Mouse (Mus musculus) hindbrain, embryonic 10.5 days (tissue): ENCODE data around the gene Sergef. TPM values are rescaled to one million over a fixed set of nuclear protein-coding genes. Genes with fewer than 3 reads are reported as not detected.
A peak's percentile ranks its signal among the peaks of the same experiment; 100 is the strongest.

Experiments
- DNase-seq: peaks from one replicate; pipeline ENCODE4 v3.0.0-alpha.2; 2017; ENCODE audit warnings: low spot score
- H3K27ac ChIP-seq: fragments of 300-500 bp; sonication (generic); 2 replicates; pipeline ENCODE4 v1.5.1; 2016; ENCODE audit warnings: mild to moderate bottlenecking, moderate library complexity
- H3K27me3 ChIP-seq: fragments of 300-500 bp; sonication (generic); 2 replicates; pipeline ENCODE4 v1.6.1; 2016; ENCODE audit warnings: mild to moderate bottlenecking; ENCODE audit not compliant: poor library complexity, insufficient read depth, severe bottlenecking
- H3K36me3 ChIP-seq: fragments of 300-500 bp; sonication (generic); 2 replicates; pipeline ENCODE4 v1.6.1; 2016; ENCODE audit warnings: mild to moderate bottlenecking, moderate library complexity
- H3K4me1 ChIP-seq: fragments of 300-500 bp; sonication (generic); replicated peaks from 2 replicates; pipeline ENCODE4 v1.6.1; 2016; ENCODE audit warnings: mild to moderate bottlenecking
- H3K4me3 ChIP-seq: fragments of 300-500 bp; sonication (generic); 2 replicates; pipeline ENCODE4 v1.5.1; 2016; ENCODE audit warnings: mild to moderate bottlenecking, moderate library complexity
- H3K9me3 ChIP-seq: fragments of 300-500 bp; sonication (generic); 2 replicates; pipeline ENCODE4 v1.6.1; 2016; ENCODE audit warnings: mild to moderate bottlenecking, moderate library complexity
- WGBS: fragments of 180-500 bp; shearing (Covaris S2); methylation state at CpG from one replicate; pipeline ENCODE4 v1.1.7; 2016; 5-methylcytosine and 5-hydroxymethylcytosine counted together
- polyA plus RNA-seq: library from polyadenylated mRNA; unstranded; fragments of >200 nt; fragmentation: Nextera tagmentation; extraction: Ambion mirVana; gene quantifications from 2 replicates; pipeline ENCODE4 v1.2.1, GENCODE M21; 2016

Gene Sergef
- polyA plus RNA-seq, 1 experiment from 2014 or later: 18.7 TPM

DNA sequence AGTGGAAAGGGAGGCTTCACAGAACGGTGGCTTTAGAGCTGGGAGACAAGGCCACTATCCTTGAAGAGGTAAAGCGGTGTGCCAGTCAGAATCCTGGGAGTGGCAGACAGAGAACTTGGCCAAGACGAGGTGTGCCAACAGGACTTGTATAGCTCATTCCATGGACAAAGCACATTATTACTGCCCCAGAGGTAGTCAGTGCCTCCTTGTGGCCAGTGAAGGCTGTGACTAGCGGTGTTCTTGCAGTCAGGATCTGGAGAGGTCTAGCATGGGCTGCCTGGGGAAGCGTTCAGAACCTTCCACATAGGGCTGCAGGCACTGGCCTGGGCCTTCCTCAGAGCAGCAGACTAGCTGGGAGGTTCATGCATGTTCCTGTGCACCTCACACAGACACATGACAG, 203.8 kb downstream of the Sergef start:
- no peak overlapping the region for H3K27ac ChIP-seq
- no peak for DNase-seq
- whole genome bisulfite sequencing: 93% methylated on average over 5 of the region's 5 CpGs
- no peak overlapping the region for H3K4me3 ChIP-seq
- H3K9me3 ChIP-seq: no peaks in the 10 kb centered on the region
- H3K27me3 ChIP-seq: 0 out of 2 replicates have a peak, but pooled peaks cover 2% of the 10 kb centered on the region
- H3K4me1 ChIP-seq: peaks cover 18% of the 10 kb centered on the region
- H3K36me3 ChIP-seq: no peaks in the 10 kb centered on the region

DNA sequence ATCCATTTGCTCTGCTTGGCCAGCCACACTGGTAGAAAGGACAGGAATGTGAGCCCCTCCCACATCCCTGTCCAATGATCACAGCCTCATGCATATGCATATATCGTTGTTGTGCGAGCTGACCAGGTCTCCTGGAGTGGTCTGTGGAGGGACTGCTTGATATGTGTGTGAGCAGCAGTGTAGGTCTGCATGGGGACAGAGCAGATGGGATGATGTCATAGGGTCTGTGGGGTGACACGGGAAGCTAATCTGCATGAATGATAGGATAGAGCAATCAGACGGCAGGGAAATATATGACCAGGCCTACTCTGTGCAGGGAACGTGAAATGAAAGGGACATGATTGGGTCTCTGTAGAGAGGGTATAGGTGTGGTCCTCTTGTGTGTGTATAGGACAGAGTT, 205.7 kb downstream of the Sergef start:
- 70% methylated on average over 5 of the region's 5 CpGs for WGBS
- Histone ChIP-seq H3K27ac (peak overlapping the region; percentile 75), H3K27me3 (0 out of 2 replicates have a peak, but pooled peaks cover 6% of the 10 kb centered on the region), H3K36me3 (no peaks in the 10 kb centered on the region), H3K4me3 (no peak overlapping the region), H3K4me1 (peaks cover 20% of the 10 kb centered on the region), H3K9me3 (no peaks in the 10 kb centered on the region)
- peak; percentile 21 for DNase-seq

DNA sequence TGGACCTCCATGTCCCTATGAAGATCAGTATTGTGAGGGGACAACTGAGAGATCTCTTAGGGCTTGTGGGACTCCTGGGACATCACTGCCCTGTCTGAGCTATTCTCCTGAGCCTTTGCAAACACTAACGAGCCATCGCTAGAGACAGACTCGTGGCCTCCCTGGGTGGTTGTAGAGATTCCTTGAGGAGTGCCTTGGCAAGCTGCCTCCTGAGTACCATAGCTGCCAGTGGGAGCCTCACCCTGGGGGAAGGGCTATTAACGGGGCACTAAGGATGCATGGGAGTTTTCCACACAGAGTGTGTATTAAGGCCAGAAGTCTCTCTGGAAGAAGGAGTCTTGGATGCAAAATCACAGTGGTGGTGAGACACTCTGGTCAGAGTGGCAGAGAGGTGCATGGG, 214.6 kb downstream of the Sergef start:
- Histone ChIP-seq H3K9me3 (no peaks in the 10 kb centered on the region), H3K4me1 (peaks cover 47% of the 10 kb centered on the region), H3K27ac (no peak overlapping the region), H3K27me3 (no peaks in the 10 kb centered on the region), H3K36me3 (no peaks in the 10 kb centered on the region), H3K4me3 (no peak overlapping the region)
- no peak for DNase-seq
- WGBS: 82% methylated on average over 4 of the region's 4 CpGs

DNA sequence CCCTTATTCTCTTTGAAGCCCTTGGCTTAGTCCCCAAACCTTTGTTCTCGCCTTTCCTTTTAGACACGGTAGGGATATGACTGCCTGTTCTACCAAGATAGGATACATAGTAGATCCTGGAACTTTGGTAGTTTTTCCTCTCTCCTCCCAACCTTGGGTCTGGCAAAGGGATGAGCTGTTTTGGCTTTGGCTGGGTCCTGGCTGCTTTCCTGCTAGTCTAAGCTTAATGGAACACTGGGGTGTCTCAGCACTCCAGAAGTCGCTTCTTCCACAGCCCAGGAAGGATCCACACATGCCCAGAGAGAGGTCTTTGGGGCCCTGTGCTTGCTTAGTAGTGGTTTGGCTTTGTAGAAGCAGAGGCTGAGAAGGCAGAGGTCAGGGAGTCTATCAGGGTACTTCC, 215.7 kb downstream of the Sergef start:
- 79% methylated on average over 3 of the region's 3 CpGs for WGBS
- H3K4me3 ChIP-seq: no peak overlapping the region

DNA sequence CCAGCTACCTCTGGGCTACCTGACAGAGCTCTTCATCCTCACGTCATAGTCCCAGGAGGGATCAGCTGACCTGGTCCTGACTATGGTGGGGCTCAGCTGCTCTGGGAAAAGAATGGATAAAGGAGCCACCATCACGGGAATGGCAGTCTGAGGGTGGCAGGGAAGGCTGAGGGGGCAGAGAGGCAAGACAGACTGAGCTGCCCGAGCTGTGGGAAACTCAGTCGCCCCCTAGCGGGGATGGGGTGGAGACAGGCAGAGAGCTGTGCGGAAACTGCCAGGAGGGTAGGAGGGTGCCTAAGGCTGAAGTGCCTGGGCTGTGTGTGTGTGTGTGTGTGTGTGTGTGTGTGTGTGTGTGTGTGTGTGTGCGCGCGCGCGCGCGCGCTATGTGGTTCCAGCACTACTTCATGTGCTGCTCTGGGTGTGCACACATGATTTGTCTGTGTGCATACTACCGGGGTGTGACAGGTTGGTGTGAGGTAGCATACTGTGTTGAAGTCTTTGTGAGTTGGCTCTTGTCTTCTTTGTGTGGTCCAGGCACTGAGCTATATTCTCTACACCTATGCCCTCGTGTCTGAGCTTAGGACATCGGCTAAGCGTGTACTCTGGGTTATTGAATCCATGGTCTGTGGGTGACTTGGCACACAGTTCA, 216.7 kb downstream of the Sergef start:
- no peaks in the 10 kb centered on the region for H3K9me3 ChIP-seq
- no peaks in the 10 kb centered on the region for H3K36me3 ChIP-seq
- WGBS: 58% methylated on average over 18 of the region's 18 CpGs
- H3K4me1 ChIP-seq: peaks cover 50% of the 10 kb centered on the region
- peak overlapping the region; percentile 14; the same call in 1 of the 2 replicates for H3K4me3 ChIP-seq
- peak; percentile 77 for DNase-seq
- no peaks in the 10 kb centered on the region for H3K27me3 ChIP-seq
- peak overlapping the region; percentile 74; the same call in 1 of the 2 replicates for H3K27ac ChIP-seq

More for the DNA sequence above, 215.7 kb downstream of the Sergef start:
- DNase-seq: no peak
- no peaks in the 10 kb centered on the region for H3K9me3 ChIP-seq
- H3K27me3 ChIP-seq: no peaks in the 10 kb centered on the region
- H3K4me1 ChIP-seq: peaks cover 52% of the 10 kb centered on the region
- H3K27ac ChIP-seq: no peak overlapping the region
- no peaks in the 10 kb centered on the region for H3K36me3 ChIP-seq

DNA sequence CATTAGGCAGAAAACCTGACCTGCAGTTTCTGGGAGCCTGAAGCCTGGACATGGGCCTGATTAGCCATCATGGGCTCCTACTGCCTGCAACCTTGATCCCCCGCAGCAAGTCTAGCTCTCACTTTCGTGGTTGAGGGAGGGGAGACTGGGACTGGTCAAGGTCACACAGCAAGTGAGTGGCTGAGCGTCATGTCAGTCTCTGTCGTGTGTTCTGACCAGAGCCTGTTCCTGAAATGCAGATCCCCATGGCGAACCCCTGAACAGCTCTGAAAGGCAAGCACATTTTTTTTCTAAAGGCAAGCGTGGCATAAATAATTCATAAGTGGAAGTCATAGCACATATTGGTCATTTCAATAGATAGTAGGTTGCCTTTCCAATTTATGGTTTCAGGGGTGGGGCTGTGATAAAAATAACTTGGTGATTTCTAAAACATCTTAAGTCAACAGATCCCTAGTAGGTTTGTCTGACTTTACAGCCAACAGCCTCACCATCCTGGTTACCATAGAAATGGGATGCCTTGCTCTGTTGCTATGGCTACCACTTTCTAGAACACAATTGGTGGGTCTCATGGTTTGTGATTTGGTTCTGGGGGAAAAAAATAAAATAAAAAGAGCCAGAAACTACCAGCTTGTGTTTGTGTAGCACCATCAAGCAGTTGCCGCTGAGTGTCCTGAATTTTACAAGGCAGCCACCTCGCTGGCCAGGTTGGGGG, 217.4 kb downstream of the Sergef start:
- WGBS: 50% methylated on average over 8 of the region's 8 CpGs
- H3K27me3 ChIP-seq: no peaks in the 10 kb centered on the region
- no peaks in the 10 kb centered on the region for H3K36me3 ChIP-seq
- H3K4me3 ChIP-seq: peak overlapping the region; percentile 14; the same call in 1 of the 2 replicates
- H3K9me3 ChIP-seq: no peaks in the 10 kb centered on the region
- H3K27ac ChIP-seq: peak overlapping the region; percentile 76
- H3K4me1 ChIP-seq: peaks cover 48% of the 10 kb centered on the region
- peak; percentile 17 for DNase-seq

DNA sequence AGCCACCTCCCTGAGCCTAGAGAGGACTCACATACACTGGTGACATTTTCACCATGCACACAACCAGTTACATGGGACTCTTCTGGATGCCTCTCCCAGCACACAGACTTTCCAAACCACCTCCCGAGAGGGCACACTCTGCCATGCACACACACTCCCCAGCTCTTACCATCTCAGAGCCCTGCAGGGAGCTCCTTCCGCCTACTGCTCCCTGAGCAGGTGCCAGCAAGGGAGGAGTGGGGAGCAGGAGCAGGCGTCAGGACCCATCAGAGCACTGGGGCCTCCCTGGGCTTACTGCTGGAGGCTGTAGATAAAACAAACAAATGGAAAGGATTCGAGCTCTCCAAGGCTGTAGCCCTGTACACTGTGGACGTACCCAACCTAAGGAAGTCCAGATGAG, 218.1 kb downstream of the Sergef start:
- Histone ChIP-seq H3K27me3 (no peaks in the 10 kb centered on the region), H3K4me1 (peaks cover 51% of the 10 kb centered on the region), H3K9me3 (no peaks in the 10 kb centered on the region), H3K36me3 (no peaks in the 10 kb centered on the region), H3K27ac (peak overlapping the region; percentile 76), H3K4me3 (no peak overlapping the region)
- DNase-seq: no peak
- WGBS: 50% methylated on average over 5 of the region's 5 CpGs

DNA sequence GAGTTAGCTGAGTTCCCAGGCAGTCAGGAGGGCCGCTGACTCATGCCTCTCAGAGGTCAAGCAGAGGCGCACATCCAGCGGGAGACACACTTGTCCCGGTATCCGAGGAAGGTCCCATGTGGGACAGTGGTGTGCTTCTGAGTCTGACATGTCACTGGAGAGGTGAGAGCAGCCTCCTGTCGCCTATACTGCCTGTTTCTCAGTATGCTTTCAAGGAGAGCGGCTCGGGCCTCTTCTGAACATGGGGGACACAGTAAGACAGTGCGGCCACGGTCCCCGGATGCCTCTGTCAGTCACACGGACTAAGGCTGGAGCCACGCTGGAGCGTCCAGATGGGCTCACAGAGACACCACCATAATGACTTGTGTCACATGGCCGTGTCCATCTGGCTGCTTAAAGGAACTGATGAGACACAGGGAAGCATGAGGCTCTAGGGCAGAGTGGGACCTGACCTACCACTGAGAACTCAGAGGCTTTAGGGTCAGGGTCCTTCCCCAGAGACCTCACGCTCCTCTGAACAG, 221.4 kb downstream of the Sergef start:
- H3K36me3 ChIP-seq: no peaks in the 10 kb centered on the region
- H3K4me1 ChIP-seq: peaks cover 54% of the 10 kb centered on the region
- no peaks in the 10 kb centered on the region for H3K9me3 ChIP-seq
- H3K27ac ChIP-seq: peak overlapping the region; percentile 31
- DNase-seq: peak; percentile 42
- H3K4me3 ChIP-seq: no peak overlapping the region
- WGBS: 66% methylated on average over 16 of the region's 16 CpGs
- no peaks in the 10 kb centered on the region for H3K27me3 ChIP-seq

DNA sequence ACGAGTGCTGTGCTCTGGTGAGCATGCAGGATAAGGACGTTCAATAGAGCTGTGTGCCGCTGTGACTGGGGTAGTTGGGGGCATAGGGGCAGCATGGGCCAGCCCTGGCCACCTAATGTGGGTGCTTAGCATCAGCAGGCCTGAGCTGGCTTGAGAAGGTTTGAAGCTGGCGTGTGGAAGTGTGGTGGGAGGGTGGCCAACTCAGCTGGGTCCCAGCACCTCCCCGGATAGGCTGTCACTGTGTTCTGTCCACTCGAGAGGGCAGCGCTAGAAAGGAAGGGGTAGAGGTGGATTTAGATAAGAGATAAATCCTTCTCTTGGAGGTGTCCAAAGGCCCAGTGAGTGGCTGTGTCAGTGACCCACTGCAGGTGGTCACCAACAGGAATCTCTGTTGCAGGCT, 222.1 kb downstream of the Sergef start:
- Histone ChIP-seq H3K36me3 (no peaks in the 10 kb centered on the region), H3K27me3 (no peaks in the 10 kb centered on the region), H3K4me1 (peaks cover 49% of the 10 kb centered on the region), H3K4me3 (no peak overlapping the region), H3K27ac (no peak overlapping the region), H3K9me3 (no peaks in the 10 kb centered on the region)
- 68% methylated on average over 7 of the region's 7 CpGs for WGBS
- no peak for DNase-seq

DNA sequence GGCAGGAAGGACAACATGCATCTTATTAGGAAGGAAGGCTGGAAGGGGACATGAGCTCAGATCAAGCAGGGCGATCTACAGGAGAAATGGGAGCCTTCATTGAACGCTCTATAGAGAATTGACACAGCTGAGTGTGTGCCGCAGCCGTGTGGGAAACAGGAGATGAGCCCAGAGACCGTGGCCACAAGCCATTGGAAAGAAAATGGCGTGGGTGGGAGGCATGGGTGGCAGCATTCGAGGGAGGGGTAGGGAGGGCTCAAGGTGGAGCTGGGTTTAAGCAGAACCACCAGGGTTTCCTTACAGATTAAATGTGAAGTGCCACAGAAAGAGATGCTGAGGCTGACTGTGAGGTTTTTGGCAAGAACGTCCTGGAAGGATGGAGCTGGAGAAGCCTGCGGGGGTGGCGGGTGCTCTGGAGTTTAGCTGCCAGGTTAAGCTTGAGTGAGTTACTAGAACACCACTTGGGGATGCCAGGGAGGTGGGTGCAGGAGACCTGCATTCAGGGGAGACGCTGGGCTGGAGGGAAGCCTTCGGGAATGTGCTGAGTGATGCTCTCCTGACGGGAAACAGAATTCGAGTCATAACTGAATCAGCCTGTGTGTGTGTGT, 223.7 kb downstream of the Sergef start:
- WGBS: 79% methylated on average over 14 of the region's 14 CpGs
- H3K27ac ChIP-seq: 0 out of 2 replicates have a peak overlapping the region, but pooled peaks have one; percentile 1
- H3K4me3 ChIP-seq: no peak overlapping the region
- no peaks in the 10 kb centered on the region for H3K9me3 ChIP-seq
- H3K4me1 ChIP-seq: peaks cover 44% of the 10 kb centered on the region
- H3K27me3 ChIP-seq: no peaks in the 10 kb centered on the region
- DNase-seq: no peak
- H3K36me3 ChIP-seq: no peaks in the 10 kb centered on the region

DNA sequence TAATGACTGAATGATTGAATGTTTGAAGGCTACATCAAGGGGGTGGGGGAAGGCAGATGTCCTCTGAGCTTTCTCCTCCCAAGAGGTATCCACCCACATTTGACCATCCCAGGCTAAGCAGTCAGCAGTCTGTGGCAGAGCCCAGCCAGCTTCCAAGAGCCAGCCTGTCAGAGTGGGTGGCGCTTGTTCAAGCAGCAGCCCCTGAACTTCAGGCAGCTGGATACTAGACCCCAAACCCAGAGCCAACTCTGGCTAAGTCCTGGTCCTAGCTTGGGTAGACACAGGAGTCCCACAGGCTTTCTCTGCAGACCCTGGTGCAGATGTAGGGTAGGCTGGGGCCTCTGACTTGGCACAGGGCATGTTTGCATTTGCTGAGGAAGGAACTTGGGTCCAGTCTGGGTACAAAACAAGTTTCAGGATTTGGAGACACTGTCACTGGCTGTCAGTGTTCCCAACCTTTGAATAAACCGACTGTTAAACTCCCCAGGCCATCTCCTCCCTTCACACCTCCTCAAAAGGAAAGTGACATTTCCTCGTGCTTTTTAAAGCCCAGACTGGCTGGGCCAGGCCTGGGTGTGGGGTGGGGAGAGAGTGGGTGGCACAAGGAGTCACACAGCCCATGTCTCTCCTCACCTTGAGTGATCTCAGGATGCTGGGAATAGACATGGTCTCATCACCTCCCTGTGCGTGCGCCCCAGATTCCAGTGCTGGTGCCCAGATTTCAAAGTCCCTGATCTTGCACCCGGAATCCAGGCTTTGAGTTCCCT, 225.5 kb downstream of the Sergef start:
- no peak overlapping the region for H3K4me3 ChIP-seq
- no peak overlapping the region for H3K27ac ChIP-seq
- H3K9me3 ChIP-seq: no peaks in the 10 kb centered on the region
- peaks cover 41% of the 10 kb centered on the region for H3K4me1 ChIP-seq
- no peaks in the 10 kb centered on the region for H3K27me3 ChIP-seq
- 78% methylated on average over 6 of the region's 6 CpGs for WGBS
- no peaks in the 10 kb centered on the region for H3K36me3 ChIP-seq
- DNase-seq: no peak

DNA sequence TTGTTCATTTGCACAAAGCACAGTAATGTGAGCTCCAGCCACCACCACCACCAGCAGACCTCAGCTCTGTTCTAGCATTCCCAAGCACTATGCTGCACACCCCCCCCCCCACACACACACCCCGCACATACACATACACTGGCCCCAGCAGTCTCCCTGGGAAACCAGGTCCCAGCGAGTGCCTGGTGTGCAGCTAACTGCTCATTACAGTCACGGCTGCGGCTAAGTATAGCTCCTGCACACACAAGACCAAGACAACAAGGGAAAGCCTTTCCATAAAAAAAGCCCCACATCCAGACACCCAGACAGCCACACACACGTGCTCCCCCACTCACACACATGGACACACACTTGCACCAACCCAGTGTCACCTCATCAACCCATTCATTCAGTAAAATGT, 226.8 kb downstream of the Sergef start:
- Histone ChIP-seq H3K27ac (no peak overlapping the region), H3K9me3 (no peaks in the 10 kb centered on the region), H3K4me3 (no peak overlapping the region), H3K4me1 (peaks cover 39% of the 10 kb centered on the region), H3K27me3 (no peaks in the 10 kb centered on the region), H3K36me3 (no peaks in the 10 kb centered on the region)
- DNase-seq: no peak
- 85% methylated on average over 5 of the region's 5 CpGs for WGBS
